16 mouse cellular contexts compared by ENCODE assay signal in the genomic region with DNA sequence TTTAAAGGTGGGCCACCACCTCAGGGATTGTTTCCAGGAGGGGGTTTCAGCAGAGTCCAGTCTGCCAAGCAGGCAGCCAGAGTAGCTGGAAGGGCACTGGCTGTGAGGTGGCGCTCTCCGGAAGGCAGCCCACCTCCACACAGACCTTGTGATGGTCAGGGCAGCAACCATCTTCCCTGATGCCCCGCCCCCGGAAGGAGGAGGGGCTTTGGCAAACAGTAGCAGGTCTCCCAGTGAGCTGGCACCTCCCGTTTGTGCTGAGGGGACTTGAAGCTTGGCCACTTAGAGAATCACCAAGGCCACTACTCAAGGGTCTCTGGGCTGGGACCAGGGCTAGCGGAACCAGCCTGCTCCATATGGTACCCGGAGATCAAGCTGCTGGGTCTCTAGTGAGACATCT.
DNase-seq lines count a peak whose midpoint lies in the region; ATAC-seq and TF ChIP-seq lines count a peak whose summit lies in the region.
"Had no signal": no experiment of that assay in that cellular context is flagged by ENCODE, and none has a peak within 500 bp of the region (broad histone marks: within the 10 kb centered on the region; RNA-seq: fewer than 3 reads in every experiment).

No protein-coding gene starts in this region.

- TF ChIP-seq POLR2A in MEL (IDR thresholded peaks at IDR 0.05; ENCODE audit: control insufficient read depth in 1 of 2, insufficient read depth in 1 of 2, low read depth in 1 of 2, low read length in 2 of 2, poor library complexity in 1 of 2): no peak

- H3K36me3 ChIP-seq in hindbrain, embryonic 10.5 days: no peaks in the 10 kb centered on the region
- H3K36me3 ChIP-seq in hindbrain, postnatal 0 days (ENCODE audit: insufficient read depth, low read length): no peaks in the 10 kb centered on the region
- H3K36me3 ChIP-seq in neural tube, embryonic 12.5 days: no peaks in the 10 kb centered on the region
- no peaks in the 10 kb centered on the region for H3K36me3 ChIP-seq in MEL (ENCODE audit: control insufficient read depth in 1 of 2, insufficient read depth in 2 of 2, low read length in 2 of 2)
- no peaks in the 10 kb centered on the region for H3K36me3 ChIP-seq in neural tube, embryonic 14.5 days (ENCODE audit: control insufficient read depth, insufficient read depth, low read length)
- H3K36me3 ChIP-seq in liver, postnatal 0 days (replicated peaks; ENCODE audit: insufficient read depth, low read length): no peaks in the 10 kb centered on the region

- H3K4me3 ChIP-seq in hindbrain, embryonic 10.5 days: no peak overlapping the region
- no peak overlapping the region for H3K4me3 ChIP-seq in hindbrain, postnatal 0 days (ENCODE audit: low read length)
- H3K4me3 ChIP-seq in neural tube, embryonic 12.5 days: no peak overlapping the region
- no peak overlapping the region for H3K4me3 ChIP-seq in MEL (ENCODE audit: control insufficient read depth in 1 of 2, insufficient read depth in 1 of 2, low read depth in 2 of 2, low read length in 2 of 2)
- H3K4me3 ChIP-seq in neural tube, embryonic 14.5 days (ENCODE audit: low read depth, low read length): no peak overlapping the region
- no peak overlapping the region for H3K4me3 ChIP-seq in liver, postnatal 0 days (ENCODE audit: low read depth, low read length)

- 49% methylated on average over 7 of the region's 7 CpGs for WGBS in hindbrain, embryonic 10.5 days
- WGBS in hindbrain, postnatal 0 days: 44% methylated on average over 7 of the region's 7 CpGs
- 40% methylated on average over 7 of the region's 7 CpGs for WGBS in neural tube, embryonic 12.5 days
- WGBS in neural tube, embryonic 14.5 days: 39% methylated on average over 6 of the region's 7 CpGs
- 42% methylated on average over 7 of the region's 7 CpGs for WGBS in liver, postnatal 0 days (ENCODE audit: insufficient replicate concordance)

- no peak for TF ChIP-seq RAD21 in MEL (IDR thresholded peaks at IDR 0.05; ENCODE audit: low read depth, low read length)

- no peak for TF ChIP-seq CTCF in hindbrain, postnatal 0 days (IDR thresholded peaks at IDR 0.05; ENCODE audit: low read depth)
- no peak for TF ChIP-seq CTCF in MEL (IDR thresholded peaks at IDR 0.05 in 2 of 3, conservative IDR thresholded peaks at IDR 0.05 in 1 of 3; ENCODE audit: control insufficient read depth in 1 of 3, insufficient read depth in 1 of 3, low read depth in 2 of 3, low read length in 3 of 3, poor library complexity in 1 of 3, severe bottlenecking in 1 of 3)
- no peak for TF ChIP-seq CTCF in liver, postnatal 0 days (IDR thresholded peaks at IDR 0.05; ENCODE audit: low read depth)

- no peak for DNase-seq in hindbrain, embryonic 10.5 days (ENCODE audit: low spot score)
- DNase-seq in hindbrain, postnatal 0 days (ENCODE audit: low spot score): no peak
- no peak for DNase-seq in neural tube, embryonic 10.5 days (ENCODE audit: extremely low spot score, low spot score)
- peak; percentile 19 for DNase-seq in MEL (ENCODE audit: low read depth, low spot score)
- DNase-seq in frontal cortex, postnatal 25 days (ENCODE audit: low spot score in 2 of 2): no peak
- DNase-seq in liver, postnatal 0 days: no peak
- DNase-seq: adrenal gland, postnatal 25 days; B cell, adult 2 months; cerebellum, adult 9-11 months; gastrocnemius, postnatal 14 days; heart, postnatal 14 days; kidney, postnatal 25 days had no signal

- no peak overlapping the region for H3K9ac ChIP-seq in hindbrain, postnatal 0 days (replicated peaks; ENCODE audit: low read length)
- no peak overlapping the region for H3K9ac ChIP-seq in neural tube, embryonic 12.5 days
- H3K9ac ChIP-seq in MEL (ENCODE audit: control insufficient read depth, low read depth, low read length, poor library complexity, severe bottlenecking): no peak overlapping the region
- 0 out of 2 replicates have a peak overlapping the region, but pooled peaks have one; percentile 16 for H3K9ac ChIP-seq in neural tube, embryonic 14.5 days (replicated peaks; ENCODE audit: low read depth, low read length)
- H3K9ac ChIP-seq in liver, postnatal 0 days (replicated peaks): no peak overlapping the region

- H3K27ac ChIP-seq in hindbrain, embryonic 10.5 days: peak overlapping the region; percentile 75
- H3K27ac ChIP-seq in hindbrain, postnatal 0 days: no peak overlapping the region
- no peak overlapping the region for H3K27ac ChIP-seq in neural tube, embryonic 12.5 days
- H3K27ac ChIP-seq in MEL (ENCODE audit: control insufficient read depth, low read depth, low read length): no peak overlapping the region
- H3K27ac ChIP-seq in neural tube, embryonic 14.5 days (ENCODE audit: low read depth, low read length): no peak overlapping the region
- H3K27ac ChIP-seq in liver, postnatal 0 days (ENCODE audit: low read depth): no peak overlapping the region

- H3K9me3 ChIP-seq in hindbrain, embryonic 10.5 days: no peaks in the 10 kb centered on the region
- no peaks in the 10 kb centered on the region for H3K9me3 ChIP-seq in hindbrain, postnatal 0 days (ENCODE audit: low read length)
- H3K9me3 ChIP-seq in neural tube, embryonic 12.5 days: no peaks in the 10 kb centered on the region
- H3K9me3 ChIP-seq in MEL (replicated peaks; ENCODE audit: insufficient read depth, low read length): no peaks in the 10 kb centered on the region
- H3K9me3 ChIP-seq in neural tube, embryonic 14.5 days (ENCODE audit: control insufficient read depth, low read length): no peaks in the 10 kb centered on the region
- no peaks in the 10 kb centered on the region for H3K9me3 ChIP-seq in liver, postnatal 0 days (ENCODE audit: low read length)

- peaks cover 35% of the 10 kb centered on the region for H3K4me1 ChIP-seq in hindbrain, embryonic 10.5 days (replicated peaks)
- 0 out of 2 replicates have a peak, but pooled peaks cover 4% of the 10 kb centered on the region for H3K4me1 ChIP-seq in hindbrain, postnatal 0 days (ENCODE audit: insufficient read depth, low read length)
- peaks cover 29% of the 10 kb centered on the region for H3K4me1 ChIP-seq in neural tube, embryonic 12.5 days
- no peaks in the 10 kb centered on the region for H3K4me1 ChIP-seq in MEL (ENCODE audit: control insufficient read depth in 1 of 2, insufficient read depth in 2 of 2, low read length in 2 of 2)
- H3K4me1 ChIP-seq in neural tube, embryonic 14.5 days (ENCODE audit: control insufficient read depth, insufficient read depth, low read length): peaks cover 15% of the 10 kb centered on the region
- no peaks in the 10 kb centered on the region for H3K4me1 ChIP-seq in liver, postnatal 0 days (ENCODE audit: insufficient read depth)

- no peaks in the 10 kb centered on the region for H3K79me2 ChIP-seq in MEL (ENCODE audit: control insufficient read depth, insufficient read depth, low read length, poor library complexity)

- H3K4me2 ChIP-seq in hindbrain, postnatal 0 days (ENCODE audit: low read depth, low read length): no peak overlapping the region
- H3K4me2 ChIP-seq in neural tube, embryonic 12.5 days (replicated peaks): peak overlapping the region; percentile 40
- H3K4me2 ChIP-seq in neural tube, embryonic 14.5 days (ENCODE audit: low read depth, low read length): no peak overlapping the region
- H3K4me2 ChIP-seq in liver, postnatal 0 days (ENCODE audit: low read depth, low read length): no peak overlapping the region
- H3K4me2 ChIP-seq: liver, embryonic 11.5 days had no signal

- ATAC-seq in hindbrain, postnatal 0 days: no peak
- no peak for ATAC-seq in neural tube, embryonic 12.5 days (ENCODE audit: low FRiP score, low read depth)
- ATAC-seq in neural tube, embryonic 14.5 days (ENCODE audit: low read depth): peak; percentile 18; the same call in 1 of the 2 replicates
- no peak for ATAC-seq in liver, postnatal 0 days
- ATAC-seq: intestine, embryonic 16.5 days had no signal

- peaks cover 46% of the 10 kb centered on the region for H3K27me3 ChIP-seq in hindbrain, embryonic 10.5 days (ENCODE audit: insufficient read depth, poor library complexity, severe bottlenecking)
- H3K27me3 ChIP-seq in hindbrain, postnatal 0 days (ENCODE audit: insufficient read depth, low read length): no peaks in the 10 kb centered on the region
- H3K27me3 ChIP-seq in neural tube, embryonic 12.5 days (replicated peaks): peaks cover 38% of the 10 kb centered on the region; the same call in 1 of the 2 replicates
- H3K27me3 ChIP-seq in MEL (ENCODE audit: control insufficient read depth in 1 of 2, insufficient read depth in 2 of 2, low read length in 2 of 2): no peaks in the 10 kb centered on the region; a peak in 1 of 4 replicates
- peaks cover 13% of the 10 kb centered on the region; the same call in 1 of the 2 replicates for H3K27me3 ChIP-seq in neural tube, embryonic 14.5 days (ENCODE audit: control insufficient read depth, insufficient read depth, low read length)
- H3K27me3 ChIP-seq in liver, postnatal 0 days (ENCODE audit: insufficient read depth, low read length): no peaks in the 10 kb centered on the region

- no peak for TF ChIP-seq EP300 in MEL (IDR thresholded peaks at IDR 0.05; ENCODE audit: low read depth in 1 of 2, low read length in 2 of 2)
- no peak for TF ChIP-seq EP300 in liver, postnatal 0 days (IDR thresholded peaks at IDR 0.05; ENCODE audit: low read depth)

TF ChIP-seq in MEL, 35 proteins besides CTCF, POLR2A, EP300 and RAD21:
- TF ChIP-seq ELF1 (IDR thresholded peaks at IDR 0.05; ENCODE audit: low read depth, low read length) (no peak), HCFC1 (IDR thresholded peaks at IDR 0.05; ENCODE audit: low read depth, low read length) (no peak), GATA1 (IDR thresholded peaks at IDR 0.05; ENCODE audit: low read depth, low read length) (no peak), MAFK (IDR thresholded peaks at IDR 0.05; ENCODE audit: borderline replicate concordance, low read depth, low read length) (no peak), NRF1 (IDR thresholded peaks at IDR 0.05; ENCODE audit: insufficient read depth, low read depth, low read length, poor library complexity, severe bottlenecking) (no peak), JUND (IDR thresholded peaks at IDR 0.05; ENCODE audit: low read depth, low read length) (no peak), MXI1 (IDR thresholded peaks at IDR 0.05; ENCODE audit: low read depth, low read length) (no peak), POLR2AphosphoS5 (IDR thresholded peaks at IDR 0.05; ENCODE audit: borderline replicate concordance, low read depth, low read length) (no peak), CHD1 (IDR thresholded peaks at IDR 0.05; ENCODE audit: low read depth, low read length) (no peak), ZMIZ1 (IDR thresholded peaks at IDR 0.05; ENCODE audit: low read depth, low read length) (no peak), MYB (IDR thresholded peaks at IDR 0.05; ENCODE audit: low read depth, low read length) (no peak), USF2 (IDR thresholded peaks at IDR 0.05; ENCODE audit: borderline replicate concordance in 1 of 2, insufficient read depth in 1 of 2, low read depth in 1 of 2, low read length in 2 of 2) (no peak), MAZ (IDR thresholded peaks at IDR 0.05; ENCODE audit: low read depth, low read length) (no peak), E2F4 (IDR thresholded peaks at IDR 0.05; ENCODE audit: borderline replicate concordance, low read depth, low read length) (no peak), KAT2A (conservative IDR thresholded peaks at IDR 0.05; ENCODE audit: low read depth, low read length) (no peak)
